Mouse (Mus musculus): ENCODE results near the gene Itga2b. TPM values are rescaled to one million over a fixed set of nuclear protein-coding genes. Genes with fewer than 3 reads are reported as not detected.

The Itga2b gene
- total RNA-seq, 2 experiments from 2014 or later, result 3.6 to 4.0 TPM

GRCm38 (mm10) chr11:102437120-102438061 lies 32.5 kb downstream of the Itga2b start:
- intact Hi-C loops (cut with DNase I), result no loop called here

DNA sequence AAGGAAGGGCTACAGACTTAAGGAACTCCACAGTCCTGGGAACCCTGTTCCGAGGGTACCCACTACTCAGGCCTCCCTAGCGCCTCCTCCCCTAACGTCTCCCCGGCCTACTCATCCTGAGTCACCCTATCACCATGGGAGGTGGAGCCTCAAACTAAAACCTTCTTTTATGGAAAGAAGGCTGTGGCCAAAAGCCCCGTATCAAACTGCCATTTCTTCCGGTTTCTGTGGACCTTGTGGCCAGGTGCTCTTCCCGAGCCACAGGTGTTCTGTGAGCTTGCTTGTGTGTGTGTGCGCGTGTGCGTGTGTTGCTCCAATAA lies 33.5 kb downstream of the Itga2b start:
- intact Hi-C loops (cut with DNase I), result no loop called here
- DNase-seq, result no peak

More at GRCm38 (mm10) chr11:102437120-102438061, 32.5 kb downstream of the Itga2b start:
- DNase-seq, result peak; percentile 76

DNA sequence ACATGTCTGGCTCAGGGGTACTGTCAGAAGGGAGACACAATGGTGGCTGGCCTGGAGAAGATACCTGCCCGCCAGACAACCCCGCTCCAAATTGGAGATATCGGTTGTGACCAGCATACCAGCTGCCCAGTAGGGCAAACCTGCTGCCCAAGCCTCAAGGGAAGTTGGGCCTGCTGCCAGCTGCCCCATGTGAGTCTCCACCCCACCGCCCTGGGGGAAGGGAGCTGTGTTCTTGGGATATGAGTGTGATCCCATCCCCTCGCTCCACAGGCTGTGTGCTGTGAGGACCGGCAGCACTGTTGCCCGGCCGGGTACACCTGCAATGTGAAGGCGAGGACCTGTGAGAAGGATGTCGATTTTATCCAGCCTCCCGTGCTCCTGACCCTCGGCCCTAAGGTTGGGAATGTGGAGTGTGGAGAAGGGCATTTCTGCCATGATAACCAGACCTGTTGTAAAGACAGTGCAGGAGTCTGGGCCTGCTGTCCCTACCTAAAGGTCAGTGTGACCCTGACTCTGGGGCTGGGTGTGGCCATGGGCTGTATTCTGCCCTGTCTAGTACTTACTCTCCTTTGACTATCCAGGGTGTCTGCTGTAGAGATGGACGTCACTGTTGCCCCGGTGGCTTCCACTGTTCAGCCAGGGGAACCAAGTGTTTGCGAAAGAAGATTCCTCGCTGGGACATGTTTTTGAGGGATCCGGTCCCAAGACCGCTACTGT lies 34.0 kb downstream of the Itga2b start:
- no peak for DNase-seq
- intact Hi-C loops (cut with DNase I), result no loop called here

GRCm38 (mm10) chr11:102434816-102435705 lies 34.9 kb downstream of the Itga2b start:
- no peak for DNase-seq
- intact Hi-C loops (cut with DNase I), result loop anchor here (5.0 kb wide), 1 partner anchor 138 kb away; the partner anchor contains the start of gene Atxn7l3

DNA sequence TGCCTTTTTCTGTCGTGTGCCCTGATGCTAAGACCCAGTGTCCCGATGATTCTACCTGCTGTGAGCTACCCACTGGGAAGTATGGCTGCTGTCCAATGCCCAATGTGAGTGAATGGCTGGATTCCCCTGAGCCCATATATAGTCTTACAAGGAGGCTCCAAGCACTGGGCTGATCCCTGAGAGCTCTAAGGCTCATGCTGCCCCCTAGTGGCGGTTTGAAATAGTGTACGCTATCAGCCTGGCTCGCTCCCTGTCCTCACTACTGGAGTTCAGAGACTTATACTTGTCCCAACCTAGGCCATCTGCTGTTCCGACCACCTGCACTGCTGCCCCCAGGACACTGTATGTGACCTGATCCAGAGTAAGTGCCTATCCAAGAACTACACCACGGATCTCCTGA lies 35.5 kb downstream of the Itga2b start:
- DNase-seq, result peak; percentile 90
- intact Hi-C loops (cut with DNase I), result loop anchor here (5.0 kb wide), 1 partner anchor 137 kb away; the partner anchor contains the start of gene Atxn7l3

GRCm38 (mm10) chr11:102433866-102434265 lies 36.1 kb downstream of the Itga2b start:
- intact Hi-C loops (cut with DNase I), result loop anchor here (5.0 kb wide), 1 partner anchor 137 kb away; the partner anchor contains the start of gene Atxn7l3
- DNase-seq, result no peak

GRCm38 (mm10) chr11:102432896-102433295 lies 37.0 kb downstream of the Itga2b start:
- intact Hi-C loops (cut with DNase I), result loop anchor here (5.0 kb wide), 1 partner anchor 136 kb away; the partner anchor contains the start of gene Atxn7l3
- DNase-seq, result peak; percentile 77

GRCm38 (mm10) chr11:102432115-102432843 lies 37.6 kb downstream of the Itga2b start:
- no peak for DNase-seq
- intact Hi-C loops (cut with DNase I), result loop anchor here (5.0 kb wide), 1 partner anchor 135 kb away; the partner anchor contains the start of gene Atxn7l3

DNA sequence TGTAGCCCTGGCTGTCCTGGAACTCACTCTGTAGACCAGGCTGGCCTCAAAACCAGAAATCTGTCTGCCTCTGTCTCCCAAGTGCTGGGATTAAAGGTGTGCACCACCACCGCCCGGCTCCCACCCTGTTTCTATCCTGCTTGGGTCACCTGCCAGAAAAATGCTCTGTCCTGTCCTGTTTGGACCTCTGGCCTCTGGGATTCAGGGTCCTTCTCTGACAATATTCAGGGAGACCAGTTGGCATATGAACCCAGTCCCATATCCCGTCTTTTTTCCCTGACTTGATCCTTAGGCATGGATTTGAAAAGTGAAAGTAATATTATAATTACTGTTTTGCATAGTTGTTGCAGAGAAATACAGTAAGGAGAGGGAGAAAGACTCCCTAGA lies 38.2 kb downstream of the Itga2b start:
- DNase-seq, result no peak

DNA sequence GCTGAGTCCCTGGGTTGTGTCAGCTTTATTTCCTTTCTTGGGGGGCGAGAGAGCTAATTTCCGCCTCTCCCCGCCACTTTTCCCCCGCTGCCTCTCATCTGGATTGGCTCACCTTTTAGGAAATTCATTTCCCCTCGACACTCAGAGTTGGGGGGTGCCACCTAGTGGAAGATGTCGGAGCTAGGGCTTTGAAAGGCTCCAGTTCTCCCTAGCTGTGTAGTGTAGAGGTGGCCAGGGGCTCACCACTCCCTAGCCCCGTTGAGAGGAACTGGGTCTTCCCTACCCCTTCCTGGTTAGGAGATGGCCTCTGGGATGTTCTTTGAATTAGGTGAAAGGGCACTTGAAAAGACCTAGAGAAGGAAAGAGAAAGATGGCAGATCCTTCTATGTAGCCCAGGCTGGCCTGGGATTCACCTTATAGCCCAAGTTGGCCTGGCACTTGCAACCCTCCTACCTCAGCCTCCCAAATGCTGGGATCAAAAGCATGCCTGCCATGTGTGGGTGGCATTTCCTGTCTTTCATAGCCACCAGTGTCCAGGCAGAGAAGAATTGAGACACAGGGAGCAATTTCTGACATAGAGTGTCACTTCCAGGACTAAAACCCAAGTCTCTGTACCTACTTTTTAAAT lies 38.8 kb downstream of the Itga2b start:
- DNase-seq, result peak; percentile 81
- intact Hi-C loops (cut with DNase I), result loop anchor here (5.0 kb wide), 1 partner anchor 134 kb away; the partner anchor contains the start of gene Atxn7l3

More for the DNA sequence above, 38.2 kb downstream of the Itga2b start:
- intact Hi-C loops (cut with DNase I), result loop anchor here (5.0 kb wide), 1 partner anchor 134 kb away; the partner anchor contains the start of gene Atxn7l3

DNA sequence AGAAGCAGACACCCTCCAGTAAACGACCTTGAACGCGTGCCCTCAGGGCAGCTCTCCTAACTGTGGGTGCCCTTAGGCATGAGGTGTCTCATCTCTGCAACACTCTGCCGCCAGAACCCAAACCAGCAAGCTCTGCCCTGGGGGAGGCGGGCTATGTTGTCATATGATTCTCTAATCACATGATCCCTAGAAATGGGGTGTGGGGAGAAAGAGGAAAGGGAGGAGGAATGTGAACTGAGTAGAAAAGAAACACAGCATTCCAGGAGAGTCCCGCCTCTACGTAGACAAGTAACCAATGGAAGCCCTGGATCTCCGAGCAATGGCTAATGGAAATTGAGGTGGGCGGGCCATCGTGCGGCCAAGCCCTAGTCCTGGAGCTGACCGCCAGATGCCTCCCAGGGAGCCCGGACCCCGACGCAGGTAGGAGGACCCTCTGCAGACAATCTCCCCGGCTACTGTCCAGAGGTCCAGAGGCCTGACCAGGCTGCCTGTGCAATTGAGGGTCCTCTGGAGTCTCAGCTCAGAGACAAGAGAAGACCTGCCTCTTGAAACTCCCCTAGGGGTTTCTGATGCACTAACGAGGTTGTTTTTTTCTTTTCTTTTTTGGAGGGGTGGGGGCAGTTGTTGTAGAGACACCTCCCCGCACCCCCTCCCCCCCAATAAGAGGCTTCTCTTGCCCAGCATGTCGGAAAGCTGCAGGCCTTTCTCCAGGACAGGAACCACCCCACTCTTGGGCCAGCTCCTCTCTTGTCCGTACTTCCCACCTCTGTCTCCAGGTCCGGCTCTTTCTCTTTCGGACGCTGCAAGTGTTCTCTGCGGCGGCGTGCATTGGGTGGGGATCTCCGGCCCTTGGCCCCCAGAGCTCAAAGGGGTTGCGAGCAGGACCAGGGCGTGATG lies 39.6 kb downstream of the Itga2b start, which contains the start of gene Grn:
TSS of gene Grn (plus strand) at position 195 of the 897 bp plus-strand sequence.
- peak; percentile 87 for DNase-seq
- intact Hi-C loops (cut with DNase I), result loop anchor here (5.0 kb wide), 1 partner anchor 133 kb away; the partner anchor contains the start of gene Atxn7l3

- intact Hi-C loops (cut with DNase I), result no loop called here
- DNase-seq, result no peak
Measured at GRCm38 (mm10) chr11:102429551-102429950, 40.4 kb downstream of the Itga2b start.

GRCm38 (mm10) chr11:102428981-102429540 lies 40.9 kb downstream of the Itga2b start:
- DNase-seq, result no peak
- intact Hi-C loops (cut with DNase I), result no loop called here

GRCm38 (mm10) chr11:102425555-102426316 lies 44.2 kb downstream of the Itga2b start:
- DNase-seq, result no peak
- intact Hi-C loops (cut with DNase I), result no loop called here

DNA sequence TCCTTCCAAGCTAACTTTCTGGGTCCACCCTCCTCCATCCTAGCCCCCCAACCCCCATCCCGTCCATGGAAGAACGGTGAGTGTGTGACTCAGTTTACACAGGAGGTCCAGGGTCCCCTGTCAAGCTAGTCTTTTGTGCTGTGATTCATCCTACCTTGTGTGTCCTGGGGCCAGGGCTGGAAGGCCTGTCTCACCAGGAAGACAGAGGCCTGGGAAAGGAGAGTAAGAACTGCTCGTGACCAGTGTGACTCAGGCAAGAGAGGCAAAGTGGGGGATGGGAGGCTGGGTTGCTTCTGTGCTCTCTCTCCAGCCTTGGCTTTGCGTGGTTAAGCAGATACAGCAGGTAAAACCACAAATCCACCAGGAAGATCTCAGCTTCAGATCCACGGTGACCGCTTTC lies 45.3 kb downstream of the Itga2b start:
- no peak for DNase-seq

GRCm38 (mm10) chr11:102421559-102421958 lies 48.4 kb downstream of the Itga2b start:
- DNase-seq, result no peak
- intact Hi-C loops (cut with DNase I), result no loop called here

More for the DNA sequence above, 45.3 kb downstream of the Itga2b start:
- intact Hi-C loops (cut with DNase I), result no loop called here

DNA sequence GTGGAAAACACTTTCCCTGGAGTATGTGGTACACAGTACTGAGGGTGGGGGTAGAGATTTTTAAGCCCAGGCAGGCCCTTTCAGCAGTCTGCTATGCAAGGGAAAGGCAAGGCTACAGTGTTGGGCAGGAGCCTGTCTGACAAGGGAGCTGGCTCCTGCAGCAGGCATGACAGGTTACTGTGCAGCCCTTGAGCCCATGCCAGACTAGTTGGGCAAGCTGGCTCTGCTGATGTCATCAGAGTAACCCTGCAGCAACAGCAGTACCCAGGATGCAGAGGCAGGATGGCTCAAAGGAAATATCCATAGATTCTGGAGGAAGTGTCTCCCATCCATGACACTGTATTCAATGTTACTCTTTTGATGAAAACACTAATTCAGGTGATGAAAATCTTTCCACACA lies 51.0 kb downstream of the Itga2b start:
- intact Hi-C loops (cut with DNase I), result no loop called here

More for the DNA sequence above, 51.0 kb downstream of the Itga2b start:
- DNase-seq, result no peak

Data from left cerebral cortex, postnatal 4 days (tissue).